Mouse (Mus musculus) urinary bladder, postnatal 0 days (tissue): Measurements from ENCODE around the gene Gm9758. TPM values are rescaled to one million over a fixed set of nuclear protein-coding genes. Genes with fewer than 3 reads are reported as not detected.

Source experiments
- polyA plus RNA-seq: library from polyadenylated mRNA; unstranded; fragments of >200 nt; fragmentation: Nextera tagmentation; extraction: Ambion mirVana; gene quantifications from 2 replicates; pipeline ENCODE4 v1.2.1, GENCODE M21; 2015

Gm9758 gene
- 0.18 TPM in 1 of 2 replicates, not detected in the other for polyA plus RNA-seq

DNA sequence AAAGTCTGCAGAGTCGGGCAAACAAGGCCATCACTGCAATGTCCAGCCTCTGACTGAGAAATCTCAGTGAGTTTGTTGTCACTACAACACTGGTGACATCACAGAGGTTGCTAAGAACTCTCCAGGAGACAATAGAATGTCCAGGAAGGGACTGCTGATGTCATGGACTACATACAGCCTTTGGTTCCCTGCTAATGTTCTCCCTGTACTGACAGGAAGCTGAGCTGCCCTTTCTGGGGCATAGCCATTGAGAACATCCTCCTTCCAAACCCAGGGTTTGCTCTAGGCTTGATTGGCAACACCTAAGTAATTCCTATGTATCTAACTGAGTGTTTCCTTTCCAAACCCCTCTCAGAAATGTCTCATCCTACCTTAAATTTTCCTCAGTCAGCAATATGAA, at the start of gene Gm9758:
TSS of gene Gm9758 (minus strand) at position 101 of the 400 bp plus-strand sequence.

DNA sequence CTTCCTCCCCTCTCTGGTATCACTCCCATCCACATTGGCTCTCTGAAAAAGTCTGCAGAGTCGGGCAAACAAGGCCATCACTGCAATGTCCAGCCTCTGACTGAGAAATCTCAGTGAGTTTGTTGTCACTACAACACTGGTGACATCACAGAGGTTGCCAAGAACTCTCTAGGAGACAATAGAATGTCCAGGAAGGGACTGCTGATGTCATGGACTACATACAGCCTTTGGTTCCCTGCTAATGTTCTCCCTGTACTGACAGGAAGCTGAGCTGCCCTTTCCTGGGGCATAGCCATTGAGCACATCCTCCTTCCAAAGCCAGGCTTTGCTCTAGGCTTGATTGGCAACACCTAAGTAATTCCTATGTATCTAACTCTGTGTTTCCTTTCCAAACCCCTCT, 23.6 kb upstream of the Gm9758 start, which contains the start of gene Speer4e:
TSS of gene Speer4e (minus strand) at position 101 of the 400 bp plus-strand sequence.

Other genes with a start within 250 kb of the Gm9758 start
- 0.11 TPM in 1 of 2 replicates, not detected in the other for gene Speer4e, start 23.5 kb upstream of the Gm9758 start, polyA plus RNA-seq
- gene Gm10354, start 64.0 kb upstream of the Gm9758 start, polyA plus RNA-seq, result not detected in 2 replicates
- not detected in 2 replicates for gene Gm17019, start 118.1 kb upstream of the Gm9758 start, polyA plus RNA-seq